Mouse (Mus musculus) midbrain, embryonic 11.5 days (tissue): ENCODE results near the gene Polr3c. TPM values are rescaled to one million over a fixed set of nuclear protein-coding genes. Genes with fewer than 3 reads are reported as not detected.
"Not testable (repeated sequence)": the region's sequence is repeated elsewhere in the genome, so short reads cannot be mapped to it uniquely, and the experiment has no call there.

Experiments
- ATAC-seq: fragments of 200-750 bp; cut with Nextera tagmentation; 2 replicates; pipeline ENCODE4 v1.8.0; 2017; ENCODE audit warnings: moderate TSS enrichment, moderate library complexity; ENCODE audit not compliant: low FRiP score
- DNase-seq: peaks from one replicate; pipeline ENCODE4 v3.0.0; 2015; ENCODE audit warnings: low spot score; ENCODE audit errors: missing footprints
- H3K27ac ChIP-seq: fragments of 300-500 bp; sonication (generic); 2 replicates; pipeline ENCODE4 v1.5.1; 2014; ENCODE audit warnings: low read depth, low read length
- H3K27me3 ChIP-seq: fragments of 300-500 bp; sonication (generic); 2 replicates; pipeline ENCODE4 v1.6.1; 2014; ENCODE audit warnings: mild to moderate bottlenecking, low read length, moderate library complexity, mixed read lengths; ENCODE audit not compliant: control insufficient read depth, insufficient read depth
- H3K36me3 ChIP-seq: fragments of 300-500 bp; sonication (generic); 2 replicates; pipeline ENCODE4 v1.6.1; 2014; ENCODE audit warnings: mild to moderate bottlenecking, low read length, moderate library complexity, mixed read lengths; ENCODE audit not compliant: control insufficient read depth, insufficient read depth
- H3K4me1 ChIP-seq: fragments of 300-500 bp; sonication (generic); 2 replicates; pipeline ENCODE4 v1.6.1; 2014; ENCODE audit warnings: low read length; ENCODE audit not compliant: control insufficient read depth, insufficient read depth
- H3K4me2 ChIP-seq: fragments of 300-500 bp; sonication (generic); 2 replicates; pipeline ENCODE4 v1.6.1; 2014; ENCODE audit warnings: mild to moderate bottlenecking, moderate library complexity
- H3K4me3 ChIP-seq: fragments of 300-500 bp; sonication (generic); 2 replicates; pipeline ENCODE4 v1.5.1; 2014; ENCODE audit warnings: low read depth, low read length
- H3K9ac ChIP-seq: fragments of 300-500 bp; sonication (generic); 2 replicates; pipeline ENCODE4 v1.6.1; 2014; ENCODE audit warnings: low read length
- H3K9me3 ChIP-seq: fragments of 300-500 bp; sonication (generic); 2 replicates; pipeline ENCODE4 v1.6.1; 2016; ENCODE audit warnings: low read length; ENCODE audit not compliant: control insufficient read depth
- WGBS: fragments of 180-500 bp; shearing (Covaris S2); extraction: QIAGEN DNeasy Blood & Tissue Kit; methylation state at CpG from one replicate; pipeline ENCODE4 v1.1.7; 2014; 5-methylcytosine and 5-hydroxymethylcytosine counted together
- polyA plus RNA-seq: library from polyadenylated mRNA; unstranded; fragments of >200 nt; fragmentation: Nextera tagmentation; extraction: Ambion mirVana; gene quantifications from 2 replicates; pipeline ENCODE4 v1.2.1, GENCODE M21; 2014

The Polr3c gene
- polyA plus RNA-seq, 1 experiment from 2014 or later: 41.6 TPM

DNA sequence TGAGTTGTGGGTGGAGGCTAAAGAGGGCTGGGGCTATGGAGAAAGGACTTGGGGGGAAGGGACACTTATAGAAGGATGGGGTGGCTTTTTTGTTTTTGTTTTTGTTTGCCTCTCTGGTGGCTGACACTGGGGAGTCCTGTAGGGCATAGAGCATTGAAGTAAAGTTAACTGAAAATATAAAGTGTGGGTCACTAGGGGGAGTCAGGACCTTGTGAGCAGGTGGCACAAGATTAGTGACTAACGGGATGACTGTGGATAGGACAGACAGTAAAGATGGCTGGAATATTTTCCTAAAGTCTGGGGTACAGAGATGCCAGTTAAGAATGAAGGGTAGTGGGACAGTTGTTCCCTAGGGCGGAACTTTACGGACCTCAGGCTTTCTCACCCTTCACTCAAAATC, 37.1 kb downstream of the Polr3c start:
- ATAC-seq: no peak
- no peak overlapping the region for H3K9ac ChIP-seq
- WGBS: 52% methylated on average over 3 of the region's 3 CpGs

DNA sequence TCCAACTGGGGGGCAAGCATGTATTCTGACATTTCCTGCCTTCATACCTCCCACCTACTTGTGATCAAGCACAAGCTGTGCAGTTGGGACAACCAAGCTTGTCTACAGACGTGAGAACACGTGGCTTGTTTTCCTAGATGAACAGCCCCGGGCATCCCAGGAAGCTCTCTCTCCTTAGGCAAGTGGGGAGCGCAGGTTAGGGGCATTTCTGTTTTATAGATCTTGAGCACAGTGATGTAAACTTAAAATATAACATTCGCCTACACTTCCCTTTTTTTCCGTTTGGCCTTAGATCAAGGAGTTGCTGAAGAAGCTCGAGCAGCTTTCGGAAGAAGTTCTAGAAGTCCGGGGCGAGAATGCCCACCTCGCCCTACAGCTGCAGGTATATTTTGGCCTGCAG, 38.6 kb downstream of the Polr3c start:
- 85% methylated on average over 11 of the region's 11 CpGs for WGBS
- H3K4me1 ChIP-seq: peaks cover 6% of the 10 kb centered on the region
- H3K4me2 ChIP-seq: no peak overlapping the region
- H3K36me3 ChIP-seq: no peaks in the 10 kb centered on the region
- no peak for DNase-seq
- H3K27ac ChIP-seq: no peak overlapping the region
- ATAC-seq: no peak
- no peak overlapping the region for H3K9ac ChIP-seq
- H3K27me3 ChIP-seq: no peaks in the 10 kb centered on the region; the same call in 1 of the 2 replicates
- H3K9me3 ChIP-seq: no peaks in the 10 kb centered on the region
- H3K4me3 ChIP-seq: no peak overlapping the region

More for the DNA sequence above, 37.1 kb downstream of the Polr3c start:
- Histone ChIP-seq H3K4me3 (no peak overlapping the region), H3K27ac (no peak overlapping the region), H3K36me3 (no peaks in the 10 kb centered on the region), H3K4me2 (no peak overlapping the region), H3K9me3 (no peaks in the 10 kb centered on the region), H3K4me1 (peaks cover 6% of the 10 kb centered on the region), H3K27me3 (no peaks in the 10 kb centered on the region)
- DNase-seq: no peak

DNA sequence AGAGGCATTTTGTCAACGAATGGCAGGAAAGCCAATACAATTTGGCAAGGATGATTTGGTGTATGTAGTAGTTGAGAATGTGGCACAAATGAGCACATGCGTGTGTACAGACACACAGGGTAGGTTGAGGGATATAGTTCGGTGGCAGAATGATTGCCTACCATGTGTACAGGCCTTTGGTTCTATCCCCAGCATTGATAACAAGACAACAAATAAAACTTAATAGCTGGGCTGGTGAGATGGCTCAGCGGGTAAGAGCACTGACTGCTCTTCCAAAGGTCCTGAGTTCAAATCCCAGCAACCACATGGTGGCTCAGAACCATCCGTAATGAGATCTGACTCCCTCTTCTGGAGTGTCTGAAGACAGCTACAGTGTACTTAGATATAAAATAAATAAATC, 41.4 kb downstream of the Polr3c start:
- 95% methylated on average over 5 of the region's 5 CpGs for WGBS
- not testable (repeated sequence) for H3K9me3 ChIP-seq, H3K4me3 ChIP-seq, H3K36me3 ChIP-seq, H3K4me2 ChIP-seq, H3K4me1 ChIP-seq, H3K27me3 ChIP-seq, ATAC-seq, DNase-seq, H3K27ac ChIP-seq, H3K9ac ChIP-seq

DNA sequence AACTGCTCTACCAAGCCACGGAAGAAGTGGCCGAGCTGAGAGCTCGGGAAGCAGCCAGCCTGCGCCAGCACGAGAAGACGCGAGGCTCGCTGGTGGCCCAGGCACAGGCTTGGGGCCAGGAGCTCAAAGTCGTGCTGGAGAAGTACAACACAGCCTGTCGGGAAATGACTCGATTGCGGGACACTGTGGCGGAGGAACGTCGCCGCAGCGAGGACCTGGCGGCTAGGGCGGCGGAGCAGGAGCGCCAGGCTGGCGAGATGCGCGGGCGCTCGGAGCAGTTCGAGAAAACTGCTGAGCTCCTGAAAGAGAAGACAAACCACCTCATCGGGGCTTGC, 42.6 kb downstream of the Polr3c start:
- H3K4me3 ChIP-seq: no peak overlapping the region; the same call in 1 of the 2 replicates
- H3K4me1 ChIP-seq: peaks cover 3% of the 10 kb centered on the region
- H3K9ac ChIP-seq: no peak overlapping the region
- no peaks in the 10 kb centered on the region for H3K36me3 ChIP-seq
- no peak for ATAC-seq
- H3K4me2 ChIP-seq: peak overlapping the region; percentile 22; the same call in 1 of the 2 replicates
- DNase-seq: no peak
- H3K27me3 ChIP-seq: peaks cover under 1% of the 10 kb centered on the region; the same call in 1 of the 2 replicates
- no peak overlapping the region for H3K27ac ChIP-seq
- WGBS: 38% methylated on average over 28 of the region's 28 CpGs
- no peaks in the 10 kb centered on the region for H3K9me3 ChIP-seq

DNA sequence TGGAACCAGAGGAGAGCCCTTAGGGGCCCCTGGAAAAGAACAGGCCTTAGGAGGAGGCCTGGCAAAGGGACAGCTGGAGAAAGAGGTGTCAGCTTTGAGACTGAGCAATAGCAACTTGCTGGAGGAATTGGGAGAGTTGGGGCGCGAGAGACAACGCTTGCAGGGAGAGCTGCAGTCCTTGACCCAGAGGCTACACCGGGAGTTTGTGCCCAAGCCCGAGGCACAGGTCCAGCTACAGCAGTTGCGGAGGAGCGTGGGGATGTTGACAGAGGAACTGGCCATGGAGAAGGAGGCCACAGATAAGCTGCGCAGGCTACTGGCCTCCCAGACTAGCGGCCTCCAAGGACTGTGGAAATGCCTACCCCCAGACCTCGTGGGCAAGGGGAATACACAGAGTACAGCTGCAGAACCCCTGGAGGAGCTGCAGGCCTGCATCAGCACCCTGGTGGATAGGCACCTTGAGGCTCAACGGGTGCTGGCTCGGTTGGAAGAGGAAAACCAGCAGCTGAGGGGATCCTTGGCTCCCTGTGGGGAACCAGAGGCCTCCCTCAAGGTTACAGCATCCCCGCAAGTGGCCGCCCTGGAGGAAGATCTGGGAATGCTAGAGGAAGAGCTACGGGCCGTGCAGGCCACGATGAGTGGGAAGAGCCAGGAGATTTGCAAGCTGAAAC, 43.1 kb downstream of the Polr3c start:
- H3K4me3 ChIP-seq: no peak overlapping the region
- DNase-seq (no peak), ATAC-seq (no peak)
- no peaks in the 10 kb centered on the region for H3K9me3 ChIP-seq
- no peaks in the 10 kb centered on the region for H3K36me3 ChIP-seq
- no peak overlapping the region for H3K9ac ChIP-seq
- WGBS: 62% methylated on average over 17 of the region's 17 CpGs
- peak overlapping the region; percentile 22; the same call in 1 of the 2 replicates for H3K4me2 ChIP-seq
- no peak overlapping the region for H3K27ac ChIP-seq
- no peaks in the 10 kb centered on the region for H3K4me1 ChIP-seq
- H3K27me3 ChIP-seq: peaks cover 4% of the 10 kb centered on the region; the same call in 1 of the 2 replicates

DNA sequence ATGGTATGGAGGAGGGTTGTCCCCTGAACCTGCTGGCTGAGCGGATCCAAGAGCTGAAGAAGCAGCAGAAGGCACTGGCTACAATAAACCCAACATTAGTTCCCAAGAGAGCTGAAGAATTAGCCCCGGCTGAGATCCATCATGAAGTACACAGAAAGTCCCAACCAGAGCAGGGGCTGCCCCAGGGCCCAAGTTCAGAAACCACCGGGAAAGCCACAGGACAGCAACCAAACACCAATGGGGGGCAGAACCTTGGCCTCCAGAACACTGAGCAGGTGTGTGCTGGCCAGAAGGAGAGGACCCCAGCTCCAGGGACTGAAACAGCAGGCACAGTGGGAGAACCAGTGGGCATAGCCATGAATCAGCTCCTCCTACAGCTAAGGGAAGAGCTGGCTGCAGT, 43.9 kb downstream of the Polr3c start:
- Histone ChIP-seq H3K4me3 (no peak overlapping the region), H3K9me3 (no peaks in the 10 kb centered on the region), H3K36me3 (no peaks in the 10 kb centered on the region), H3K4me1 (no peaks in the 10 kb centered on the region), H3K27me3 (peaks cover 4% of the 10 kb centered on the region; the same call in 1 of the 2 replicates), H3K4me2 (no peak overlapping the region), H3K9ac (no peak overlapping the region), H3K27ac (no peak overlapping the region)
- DNase-seq (no peak), ATAC-seq (no peak)
- 79% methylated on average over 3 of the region's 3 CpGs for WGBS

DNA sequence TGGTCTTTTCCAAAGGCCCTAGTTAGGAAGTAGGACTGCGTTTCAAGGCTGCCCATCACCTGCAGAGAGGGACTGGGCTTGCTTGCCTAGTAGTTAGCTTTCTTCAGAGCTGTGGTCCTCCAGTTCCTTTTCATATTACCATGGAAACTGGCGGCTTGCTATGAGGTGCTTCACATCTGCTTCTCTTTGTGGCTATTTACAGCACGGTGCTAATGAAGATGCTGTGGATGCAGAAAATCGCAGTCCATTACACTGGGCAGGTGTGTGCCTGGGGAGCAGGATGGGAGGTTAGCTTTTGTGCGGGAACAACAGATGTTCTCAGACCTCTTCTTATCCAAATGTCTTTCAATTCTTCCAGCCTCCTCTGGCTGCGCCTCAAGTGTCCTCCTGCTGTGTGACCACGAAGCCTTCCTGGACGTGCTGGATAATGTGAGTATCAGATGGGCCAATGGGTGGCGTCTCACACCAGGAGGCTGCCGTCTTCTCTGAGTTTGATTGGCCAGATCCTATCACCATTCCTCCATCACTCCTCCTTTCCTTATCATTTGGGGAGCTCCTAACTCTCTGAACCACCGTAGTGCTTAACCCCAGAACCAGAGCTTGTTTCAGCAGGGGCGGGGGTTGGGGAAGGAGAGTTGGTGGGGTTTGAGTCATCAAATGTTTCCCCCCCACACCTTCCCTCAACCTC, 47.0 kb downstream of the Polr3c start:
- Histone ChIP-seq H3K9me3 (no peaks in the 10 kb centered on the region), H3K4me1 (no peaks in the 10 kb centered on the region), H3K4me3 (no peak overlapping the region), H3K9ac (no peak overlapping the region), H3K4me2 (no peak overlapping the region), H3K36me3 (no peaks in the 10 kb centered on the region), H3K27ac (no peak overlapping the region), H3K27me3 (peaks cover 4% of the 10 kb centered on the region; the same call in 1 of the 2 replicates)
- 16% methylated on average over 12 of the region's 12 CpGs for WGBS
- ATAC-seq (no peak), DNase-seq (no peak)

DNA sequence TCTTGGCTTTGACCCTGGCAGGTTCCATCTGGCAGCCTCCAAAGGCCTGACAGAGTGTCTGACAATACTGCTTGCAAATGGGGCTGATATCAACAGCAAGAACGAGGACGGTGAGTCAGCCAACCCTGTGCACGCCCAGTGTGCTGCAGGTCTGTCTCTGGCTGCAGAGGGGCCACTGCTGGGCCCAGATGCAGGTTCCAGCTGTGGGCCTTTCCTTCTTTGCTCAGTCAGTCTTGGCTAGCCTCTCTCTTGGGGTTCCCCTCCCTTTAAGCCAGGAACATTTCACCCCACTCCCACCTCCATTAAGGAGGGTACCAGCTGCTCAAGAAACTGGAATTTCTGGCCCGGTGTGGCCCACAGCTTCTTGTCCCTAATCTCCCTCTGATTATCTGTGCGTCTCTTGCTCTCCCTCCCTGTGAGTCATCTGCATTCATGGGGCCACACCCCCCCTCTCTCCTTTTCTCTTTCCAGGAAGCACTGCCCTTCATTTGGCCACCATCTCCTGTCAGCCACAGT, 48.2 kb downstream of the Polr3c start:
- H3K27me3 ChIP-seq: peaks cover 4% of the 10 kb centered on the region; the same call in 1 of the 2 replicates
- no peak for DNase-seq
- H3K4me3 ChIP-seq: no peak overlapping the region

DNA sequence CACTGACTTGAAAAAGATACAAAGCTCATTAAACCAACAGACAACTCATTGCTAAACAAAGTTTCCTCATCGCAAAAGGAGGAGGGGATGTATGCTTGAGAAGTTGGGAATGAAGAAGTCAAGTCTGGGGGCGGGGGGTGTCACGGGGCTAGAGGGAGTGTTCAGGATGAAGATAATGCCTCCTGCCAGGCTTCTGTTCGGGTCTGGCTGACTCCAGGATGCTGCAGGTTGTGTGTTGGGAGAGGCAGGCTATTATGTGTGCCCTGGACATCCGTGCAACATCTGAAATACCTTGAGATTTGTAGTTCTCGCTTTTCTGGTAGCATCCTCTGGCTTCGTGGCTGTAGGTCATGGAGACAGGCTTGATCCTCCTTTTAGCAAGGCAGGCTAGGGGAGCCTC, 49.0 kb downstream of the Polr3c start:
- Histone ChIP-seq H3K27me3 (0 out of 2 replicates have a peak, but pooled peaks cover 4% of the 10 kb centered on the region), H3K9ac (no peak overlapping the region), H3K27ac (no peak overlapping the region), H3K4me1 (no peaks in the 10 kb centered on the region), H3K4me3 (no peak overlapping the region), H3K36me3 (no peaks in the 10 kb centered on the region), H3K9me3 (no peaks in the 10 kb centered on the region), H3K4me2 (no peak overlapping the region)
- WGBS: 62% methylated on average over 7 of the region's 7 CpGs
- ATAC-seq: no peak
- DNase-seq: no peak

More for the DNA sequence above, 48.2 kb downstream of the Polr3c start:
- H3K36me3 ChIP-seq: no peaks in the 10 kb centered on the region
- no peaks in the 10 kb centered on the region for H3K4me1 ChIP-seq
- no peak for ATAC-seq
- H3K9me3 ChIP-seq: no peaks in the 10 kb centered on the region
- H3K4me2 ChIP-seq: no peak overlapping the region
- WGBS: 24% methylated on average over 5 of the region's 5 CpGs
- no peak overlapping the region for H3K27ac ChIP-seq
- no peak overlapping the region for H3K9ac ChIP-seq
